Mouse (Mus musculus) ES-Bruce4 (cell line): Measurements from ENCODE around the gene Opalin.

Experiments
- CTCF ChIP-seq: IDR thresholded peaks from one replicate; pipeline ENCODE4 v1.8.1; 2011; ENCODE audit warnings: low read depth, low read length
- EP300 ChIP-seq: IDR thresholded peaks from 2 replicates; pipeline ENCODE4 v1.6.1; 2011; ENCODE audit warnings: low read depth, low read length; ENCODE audit not compliant: insufficient read depth
- POLR2A ChIP-seq: IDR thresholded peaks from one replicate; pipeline ENCODE4 v1.8.1; 2011; ENCODE audit warnings: low read length; ENCODE audit not compliant: insufficient read depth

DNA sequence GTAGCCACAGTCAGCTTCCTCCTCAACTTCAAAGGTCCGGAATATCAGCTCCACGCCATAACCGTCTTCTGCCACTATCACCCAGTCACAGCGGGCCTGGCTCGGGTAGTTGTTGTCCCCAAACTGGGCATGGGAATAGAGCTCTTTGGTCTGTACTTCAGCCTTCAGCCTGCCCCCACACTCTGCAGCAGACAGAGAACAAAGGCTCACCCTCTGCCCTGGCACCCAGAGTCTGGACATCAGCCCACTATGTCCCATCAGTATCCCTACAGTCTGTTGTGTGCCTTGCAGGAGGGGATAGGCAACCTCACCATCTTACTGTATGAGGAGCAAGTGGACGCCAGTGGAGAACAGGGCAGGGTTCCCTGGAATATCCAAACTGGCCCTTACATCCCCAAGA is 9.4 kb upstream of the Opalin start:
- no peak for TF ChIP-seq CTCF
- no peak for TF ChIP-seq POLR2A
- no peak for TF ChIP-seq EP300
